Mouse (Mus musculus) heart, postnatal 25 days (tissue): Measurements from ENCODE around the gene Pex3. TPM values are rescaled to one million over a fixed set of nuclear protein-coding genes. Genes with fewer than 3 reads are reported as not detected.
"Not testable (repeated sequence)": the region's sequence is repeated elsewhere in the genome, so short reads cannot be mapped to it uniquely, and the experiment has no call there.

Experiments
- DNase-seq: peaks from one replicate; pipeline ENCODE4 v3.0.0; 2022; ENCODE audit warnings: low spot score
- intact Hi-C: fragments of 180-260 bp; cut with DNase I; formaldehyde crosslinking; loops from one replicate; pipeline ENCODE4 v1.15.1; 2025
- total RNA-seq, 2 experiments: library from RNA; stranded (reverse); gene quantifications; 2 replicates each; pipeline ENCODE4 v1.2.3; 2021

The Pex3 gene
- total RNA-seq, 2 experiments from 2014 or later = 15.5 to 16.9 TPM

GRCm38 (mm10) chr10:13541721-13542120, 11.2 kb downstream of the Pex3 start:
- intact Hi-C loops = no loop called here
- DNase-seq = no peak

- DNase-seq = no peak
- intact Hi-C loops = loop anchor here (10.0 kb wide), 2 partner anchors 455 to 525 kb away; no protein-coding TSS in a partner anchor
Measured at GRCm38 (mm10) chr10:13539769-13540333, 13.1 kb downstream of the Pex3 start.

GRCm38 (mm10) chr10:13536706-13537105, 16.2 kb downstream of the Pex3 start:
- intact Hi-C loops = loop anchor here (10.0 kb wide), 2 partner anchors 452 to 522 kb away; no protein-coding TSS in a partner anchor
- DNase-seq = no peak

- DNase-seq = no peak
- intact Hi-C loops = loop anchor here (10.0 kb wide), 2 partner anchors 450 to 520 kb away; no protein-coding TSS in a partner anchor
Measured at GRCm38 (mm10) chr10:13534751-13535150, 18.2 kb downstream of the Pex3 start.

GRCm38 (mm10) chr10:13528155-13528554, 24.8 kb downstream of the Pex3 start:
- DNase-seq = no peak
- intact Hi-C loops = no loop called here

- no peak for DNase-seq
- intact Hi-C loops = no loop called here
Measured at GRCm38 (mm10) chr10:13521857-13522256, 31.1 kb downstream of the Pex3 start.

GRCm38 (mm10) chr10:13502371-13502770, 50.6 kb downstream of the Pex3 start:
- no peak for DNase-seq
- intact Hi-C loops = loop anchor here (5.0 kb wide), 1 partner anchor 65 kb away; no protein-coding TSS in a partner anchor

- not testable (repeated sequence) for DNase-seq
- intact Hi-C loops = loop anchor here (5.0 kb wide), 1 partner anchor 64 kb away; no protein-coding TSS in a partner anchor
Measured at GRCm38 (mm10) chr10:13501533-13501932, 51.4 kb downstream of the Pex3 start.

- DNase-seq = peak; percentile 74
- intact Hi-C loops = loop anchor here (5.0 kb wide), 1 partner anchor 64 kb away; no protein-coding TSS in a partner anchor
Measured at GRCm38 (mm10) chr10:13500938-13501496, 51.9 kb downstream of the Pex3 start.

GRCm38 (mm10) chr10:13500473-13500872, 52.5 kb downstream of the Pex3 start:
- no peak for DNase-seq
- intact Hi-C loops = loop anchor here (5.0 kb wide), 1 partner anchor 63 kb away; no protein-coding TSS in a partner anchor

GRCm38 (mm10) chr10:13499331-13499730, 53.6 kb downstream of the Pex3 start, which contains the start of gene Fuca2:
Gene Fuca2, plus strand, starts transcription at chr10:13499540.
- no peak for DNase-seq
- intact Hi-C loops = no loop called here

- intact Hi-C loops = no loop called here
- DNase-seq = peak; percentile 12
Measured at GRCm38 (mm10) chr10:13496315-13496714, 56.6 kb downstream of the Pex3 start.

- DNase-seq = no peak
- intact Hi-C loops = no loop called here
Measured at GRCm38 (mm10) chr10:13493978-13494686, 58.8 kb downstream of the Pex3 start.

- intact Hi-C loops = no loop called here
- DNase-seq = no peak
Measured at GRCm38 (mm10) chr10:13489671-13490070, 63.3 kb downstream of the Pex3 start.

- no peak for DNase-seq
- intact Hi-C loops = no loop called here
Measured at GRCm38 (mm10) chr10:13485958-13486357, 67.0 kb downstream of the Pex3 start.

GRCm38 (mm10) chr10:13479341-13479740, 73.6 kb downstream of the Pex3 start:
- DNase-seq = no peak
- intact Hi-C loops = no loop called here

GRCm38 (mm10) chr10:13475121-13475520, 77.8 kb downstream of the Pex3 start:
- intact Hi-C loops = no loop called here
- DNase-seq = no peak

- intact Hi-C loops = no loop called here
Measured at GRCm38 (mm10) chr10:13474568-13474955, 78.4 kb downstream of the Pex3 start.

More at GRCm38 (mm10) chr10:13474568-13474955, 78.4 kb downstream of the Pex3 start:
- DNase-seq = no peak
